Mouse (Mus musculus) layer of hippocampus, postnatal 36 days (tissue): ENCODE measurements around the gene Lsm7. TPM values are rescaled to one million over a fixed set of nuclear protein-coding genes. Genes with fewer than 3 reads are reported as not detected.

Source experiments
- DNase-seq, 2 experiments: peaks; one replicate each; pipeline ENCODE4 v3.0.0; 2022
- microRNA-seq, 2 experiments: library from miRNA; unstranded; fragments of <30 nt; microRNA quantifications; one replicate each; pipeline ENCODE4 v1.2.0; 2021
- total RNA-seq, 2 experiments: library from RNA; stranded (reverse); gene quantifications; 2 replicates each; pipeline ENCODE4 v1.2.3; 2021

Lsm7 gene
- total RNA-seq, 2 experiments from 2014 or later: 40.0 to 47.7 TPM

GRCm38 (mm10) chr10:80812391-80813041 is 42.5 kb downstream of the Lsm7 start:
- DNase-seq: no peak

DNA sequence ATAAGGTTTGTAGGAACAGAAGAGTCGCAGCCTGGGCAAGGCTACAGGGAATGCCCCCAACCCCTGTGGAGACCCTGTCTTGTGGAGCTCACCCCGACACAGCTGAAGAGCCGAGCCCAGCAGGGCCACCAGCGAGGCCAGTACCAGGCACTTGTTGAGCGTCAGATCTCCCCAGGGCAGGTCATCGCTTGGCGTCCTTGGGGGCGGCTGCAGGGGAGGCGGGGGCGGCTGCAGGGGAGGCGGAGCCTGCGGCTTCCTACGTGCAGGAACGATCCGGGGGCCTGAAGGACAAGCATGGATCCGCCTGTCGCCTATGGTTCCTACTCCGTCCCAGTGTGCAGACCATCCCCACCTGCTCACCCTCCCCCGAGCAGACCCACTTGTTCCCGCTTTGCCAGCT is 44.9 kb downstream of the Lsm7 start:
- no peak for DNase-seq

- DNase-seq: peak in 1 of 2 experiments; percentile 21
Observed at GRCm38 (mm10) chr10:80808985-80809632, 45.9 kb downstream of the Lsm7 start.

DNA sequence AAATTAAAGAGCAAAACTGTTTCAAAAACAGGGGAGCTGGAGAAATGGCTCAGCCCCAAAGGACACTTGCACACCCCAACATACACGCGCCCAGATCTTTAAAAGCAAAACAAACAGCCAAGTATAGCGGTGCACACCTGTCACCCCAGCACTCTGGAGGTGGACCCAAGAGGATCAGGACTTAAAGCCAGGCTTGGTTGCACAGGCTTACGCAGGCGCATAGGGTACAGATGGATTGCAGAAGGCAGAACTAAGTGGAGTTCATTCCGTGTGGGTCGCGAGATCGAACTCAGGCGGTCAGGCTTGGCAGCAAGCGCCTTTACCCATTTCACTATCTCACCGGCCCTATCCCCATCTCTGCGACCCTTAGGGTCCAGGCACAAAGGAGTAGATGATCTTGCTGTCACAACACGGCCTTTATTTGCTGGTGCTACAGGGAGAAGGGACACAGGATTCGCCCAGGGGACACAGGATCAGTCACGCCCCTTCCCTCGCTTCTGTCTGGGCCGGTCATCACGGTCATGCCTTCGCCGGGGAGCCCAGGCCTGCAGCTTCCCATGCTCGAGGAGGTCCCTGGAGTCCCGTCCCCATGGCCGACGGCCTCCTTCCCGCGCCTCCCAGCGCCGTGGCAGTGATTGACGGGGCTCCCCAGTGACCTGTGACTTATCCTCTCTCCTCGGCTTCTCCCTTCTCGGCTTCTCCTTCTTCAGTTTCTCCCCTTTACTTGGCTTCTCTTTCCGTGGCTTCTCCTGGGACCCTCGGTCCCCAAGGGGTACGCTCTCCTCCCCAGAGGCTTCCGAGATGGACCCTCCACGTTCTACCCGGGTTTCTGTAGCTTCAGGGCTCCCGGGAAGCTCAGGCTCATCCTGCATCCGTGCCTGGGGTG is 46.7 kb downstream of the Lsm7 start:
- DNase-seq: peak in 1 of 2 experiments; percentile 34

DNA sequence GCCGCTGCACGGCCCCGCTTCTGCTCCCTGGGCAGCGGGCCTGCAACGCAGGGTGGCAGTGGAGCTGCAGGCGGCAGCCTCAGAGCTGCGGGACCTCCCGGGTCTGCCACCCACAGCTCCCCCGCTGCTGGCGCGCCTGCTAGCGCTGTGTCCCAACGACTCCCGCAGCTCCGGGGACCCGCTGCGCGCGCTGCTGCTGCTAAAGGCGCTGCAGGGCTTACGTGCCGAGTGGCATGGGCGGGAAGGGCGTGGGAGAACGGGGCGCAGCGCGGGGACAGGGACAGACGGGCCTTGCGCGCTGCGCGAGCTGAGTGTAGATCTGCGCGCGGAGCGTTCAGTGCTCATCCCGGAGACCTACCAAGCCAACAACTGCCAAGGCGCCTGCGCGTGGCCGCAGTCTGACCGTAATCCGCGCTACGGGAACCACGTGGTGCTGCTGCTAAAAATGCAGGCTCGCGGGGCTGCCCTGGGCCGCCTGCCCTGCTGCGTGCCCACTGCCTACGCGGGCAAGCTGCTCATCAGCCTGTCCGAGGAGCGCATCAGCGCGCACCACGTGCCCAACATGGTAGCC is 47.9 kb downstream of the Lsm7 start:
- peak; percentile 87 to 89 for DNase-seq

GRCm38 (mm10) chr10:80806341-80807056 is 48.5 kb downstream of the Lsm7 start:
- no peak for DNase-seq

- peak; percentile 73 to 75 for DNase-seq
Observed at GRCm38 (mm10) chr10:80805925-80806324, 49.1 kb downstream of the Lsm7 start.

DNA sequence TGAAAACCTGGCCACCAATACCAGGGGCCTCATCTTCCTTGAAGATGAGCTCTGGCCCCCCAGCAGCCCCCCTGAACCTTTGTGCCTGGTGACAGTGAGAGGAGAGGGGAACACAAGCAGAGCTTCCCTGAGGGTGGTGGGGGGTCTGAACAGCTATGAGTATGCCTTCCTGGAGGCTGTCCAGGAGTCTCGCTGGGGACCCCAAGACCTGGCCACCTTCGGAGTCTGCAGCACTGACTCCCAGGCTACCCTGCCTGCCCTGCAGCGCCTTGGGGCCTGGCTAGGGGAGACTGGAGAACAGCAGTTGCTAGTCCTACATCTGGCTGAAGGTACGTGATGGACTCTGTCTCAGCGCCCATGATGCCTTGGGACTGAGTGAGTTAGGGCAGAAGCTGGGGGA is 49.7 kb downstream of the Lsm7 start:
- DNase-seq: no peak

- no peak for DNase-seq
Observed at GRCm38 (mm10) chr10:80804916-80805315, 50.1 kb downstream of the Lsm7 start, which contains the start of gene Amh. Gene Amh (plus strand): TSS chr10:80805243.

DNA sequence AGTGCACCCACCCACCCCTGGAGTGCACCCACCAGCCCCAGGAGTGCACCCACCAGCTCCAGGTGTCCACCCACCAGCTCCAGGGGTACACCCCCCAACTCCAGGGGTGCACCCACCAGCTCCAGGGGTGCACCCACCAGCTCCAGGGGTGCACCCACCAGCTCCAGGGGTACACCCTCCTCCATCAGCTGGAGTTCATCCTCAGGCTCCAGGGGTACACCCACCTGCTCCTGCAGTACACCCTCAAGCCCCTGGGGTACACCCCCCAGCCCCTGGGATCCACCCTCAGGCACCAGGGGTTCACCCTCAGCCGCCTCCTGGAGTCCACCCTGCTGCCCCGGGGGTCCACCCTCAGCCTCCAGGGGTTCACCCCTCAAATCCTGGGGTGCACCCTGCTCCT is 50.7 kb downstream of the Lsm7 start:
- DNase-seq: no peak

DNA sequence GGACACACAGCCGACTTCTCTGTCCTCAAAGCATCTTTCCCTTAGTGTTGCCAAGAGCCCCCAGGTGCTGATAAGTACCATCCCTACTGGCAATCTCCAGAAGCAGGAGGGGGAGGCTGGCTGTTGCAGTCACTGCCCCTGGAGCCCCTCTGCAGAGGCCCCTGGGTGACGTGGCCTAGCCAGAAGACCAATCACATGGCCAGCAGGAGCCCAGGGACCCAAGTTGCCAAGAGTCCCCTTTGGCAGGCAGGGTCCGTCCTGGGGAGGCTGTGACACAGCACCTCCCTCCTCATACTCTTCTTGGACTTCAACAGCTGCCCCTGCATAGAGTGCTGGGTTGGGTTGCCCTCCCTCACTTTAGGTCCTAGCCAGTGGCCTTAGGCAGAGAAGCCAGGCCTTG is 52.0 kb downstream of the Lsm7 start:
- DNase-seq: no peak

Small RNAs within 50 kb of the gene (microRNA-seq; reads per million reads assigned to microRNA genes)
- gene Mir1982: 4.4 to 5.7 reads per million in 2 experiments

Other genes with a start within 250 kb of the Lsm7 start
- gene Gm49322, start 249.2 kb downstream of the Lsm7 start, total RNA-seq: 1 to 10 TPM; 2.6 to 3.1 TPM
- gene Csnk1g2, start 232.4 kb downstream of the Lsm7 start, total RNA-seq: 100 to 1,000 TPM; 216 to 241 TPM
- gene Btbd2, start 198.1 kb downstream of the Lsm7 start, total RNA-seq: 100 to 1,000 TPM; 102 to 106 TPM
- 10 to 100 TPM; 44.7 to 52.3 TPM for gene Mknk2, start 177.1 kb downstream of the Lsm7 start, total RNA-seq
- gene Mob3a, start 153.2 kb downstream of the Lsm7 start, total RNA-seq: 10 to 100 TPM; 16.0 to 16.1 TPM
- gene Izumo4, start 153.0 kb downstream of the Lsm7 start, total RNA-seq: 10 to 100 TPM; 49.7 to 57.0 TPM
- gene Ap3d1, start 112.9 kb downstream of the Lsm7 start, total RNA-seq: 100 to 1,000 TPM; 142 to 147 TPM
- gene Dot1l, start 100.0 kb downstream of the Lsm7 start, total RNA-seq: 10 to 100 TPM; 48.6 to 61.9 TPM
- gene Sf3a2, start 57.0 kb downstream of the Lsm7 start, total RNA-seq: 10 to 100 TPM; 43.8 to 47.1 TPM
- 10 to 100 TPM; 73.8 to 74.5 TPM for gene Plekhj1, start 56.6 kb downstream of the Lsm7 start, total RNA-seq
- 1 to 10 TPM; 3.9 to 4.2 TPM for gene Amh, start 50.0 kb downstream of the Lsm7 start, total RNA-seq
- 1 to 10 TPM; 2.3 to 2.5 TPM for gene Jsrp1, start 41.7 kb downstream of the Lsm7 start, total RNA-seq
- 100 to 1,000 TPM; 484 to 486 TPM for gene Oaz1, start 28.6 kb downstream of the Lsm7 start, total RNA-seq
- gene Lingo3, start 11.2 kb downstream of the Lsm7 start, total RNA-seq: 10 to 100 TPM; 40.1 to 47.7 TPM
- 10 to 100 TPM; 56.0 to 67.0 TPM for gene Sppl2b, start 66 bp upstream of the Lsm7 start, total RNA-seq
- under 1 TPM; 0.15 to 0.40 TPM for gene Tmprss9, start 16.6 kb upstream of the Lsm7 start, total RNA-seq
- gene Timm13, start 45.8 kb upstream of the Lsm7 start, total RNA-seq: 100 to 1,000 TPM; 142 to 144 TPM
- gene Lmnb2, start 63.0 kb upstream of the Lsm7 start, total RNA-seq: 10 to 100 TPM; 19.6 to 19.7 TPM
- gene Gadd45b, start 74.9 kb upstream of the Lsm7 start, total RNA-seq: 10 to 100 TPM; 17.7 to 19.1 TPM
- gene Gng7, start 159.7 kb upstream of the Lsm7 start, total RNA-seq: 100 to 1,000 TPM; 161 to 175 TPM
- gene Diras1, start 170.5 kb upstream of the Lsm7 start, total RNA-seq: 10 to 100 TPM; 96.5 to 98.1 TPM
- gene Slc39a3, start 182.2 kb upstream of the Lsm7 start, total RNA-seq: 10 to 100 TPM; 69.6 to 71.4 TPM
- gene Sgta, start 205.0 kb upstream of the Lsm7 start, total RNA-seq: 100 to 1,000 TPM; 174 to 175 TPM
- gene Thop1, start 214.8 kb upstream of the Lsm7 start, total RNA-seq: 10 to 100 TPM; 48.9 to 55.3 TPM
- under 1 TPM; 0.52 to 0.71 TPM for gene Creb3l3, start 243.7 kb upstream of the Lsm7 start, total RNA-seq